Mouse (Mus musculus): Measurements from ENCODE around the gene Cfap69. TPM values are rescaled to one million over a fixed set of nuclear protein-coding genes. Genes with fewer than 3 reads are reported as not detected.

Cfap69 gene
- total and polyA plus RNA-seq, 2 experiments from 2014 or later: 9.0 to 9.3 TPM

GRCm38 (mm10) chr5:5551110-5551509, 112.9 kb downstream of the Cfap69 start:
- no peak overlapping the region for H3K4me2 ChIP-seq (ENCODE audit: low read depth, low read length, poor library complexity, severe bottlenecking)
- DNase-seq (ENCODE audit: low spot score): no peak
- WGBS: 88% methylated on average over 1 of the region's 1 CpGs
- H3K36me3 ChIP-seq (ENCODE audit: insufficient read depth, low read length): peaks cover 12% of the 10 kb centered on the region
- no peaks in the 10 kb centered on the region for H3K27me3 ChIP-seq (ENCODE audit: insufficient read depth, low read length)
- no peaks in the 10 kb centered on the region for H3K9me3 ChIP-seq (ENCODE audit: low read length)
- TF ChIP-seq CTCF (IDR thresholded peaks at IDR 0.05): no peak
- ATAC-seq (ENCODE audit: low FRiP score): no peak
- no peaks in the 10 kb centered on the region for H3K4me1 ChIP-seq (ENCODE audit: insufficient read depth, low read length)
- no peak overlapping the region for H3K9ac ChIP-seq (replicated peaks; ENCODE audit: low read length, poor library complexity, severe bottlenecking)
- H3K27ac ChIP-seq (ENCODE audit: low read depth, low read length): no peak overlapping the region
- H3K4me3 ChIP-seq (ENCODE audit: low read depth, low read length): no peak overlapping the region

GRCm38 (mm10) chr5:5540385-5540784, 123.7 kb downstream of the Cfap69 start:
- ATAC-seq (ENCODE audit: low FRiP score) (no peak), DNase-seq (ENCODE audit: low spot score) (no peak)
- Histone ChIP-seq H3K4me2 (ENCODE audit: low read depth, low read length, poor library complexity, severe bottlenecking) (no peak overlapping the region), H3K27me3 (ENCODE audit: insufficient read depth, low read length) (no peaks in the 10 kb centered on the region), H3K4me3 (ENCODE audit: low read depth, low read length) (no peak overlapping the region), H3K9ac (replicated peaks; ENCODE audit: low read length, poor library complexity, severe bottlenecking) (no peak overlapping the region), H3K27ac (ENCODE audit: low read depth, low read length) (no peak overlapping the region), H3K36me3 (ENCODE audit: insufficient read depth, low read length) (peaks cover 27% of the 10 kb centered on the region; the same call in 1 of the 2 replicates), H3K9me3 (ENCODE audit: low read length) (no peaks in the 10 kb centered on the region), H3K4me1 (ENCODE audit: insufficient read depth, low read length) (no peaks in the 10 kb centered on the region)
- 26% methylated on average over 3 of the region's 3 CpGs for WGBS
- no peak for TF ChIP-seq CTCF (IDR thresholded peaks at IDR 0.05)

GRCm38 (mm10) chr5:5539771-5540170, 124.3 kb downstream of the Cfap69 start:
- H3K4me2 ChIP-seq (ENCODE audit: low read depth, low read length, poor library complexity, severe bottlenecking): no peak overlapping the region
- no peaks in the 10 kb centered on the region for H3K4me1 ChIP-seq (ENCODE audit: insufficient read depth, low read length)
- H3K36me3 ChIP-seq (ENCODE audit: insufficient read depth, low read length): peaks cover 27% of the 10 kb centered on the region; the same call in 1 of the 2 replicates
- 60% methylated on average over 3 of the region's 3 CpGs for WGBS
- DNase-seq (ENCODE audit: low spot score) (no peak), ATAC-seq (ENCODE audit: low FRiP score) (no peak)
- H3K9me3 ChIP-seq (ENCODE audit: low read length): no peaks in the 10 kb centered on the region
- no peak overlapping the region for H3K4me3 ChIP-seq (ENCODE audit: low read depth, low read length)
- no peak overlapping the region for H3K27ac ChIP-seq (ENCODE audit: low read depth, low read length)
- H3K9ac ChIP-seq (replicated peaks; ENCODE audit: low read length, poor library complexity, severe bottlenecking): no peak overlapping the region
- H3K27me3 ChIP-seq (ENCODE audit: insufficient read depth, low read length): no peaks in the 10 kb centered on the region
- TF ChIP-seq CTCF (IDR thresholded peaks at IDR 0.05): no peak

GRCm38 (mm10) chr5:5536131-5536530, 127.9 kb downstream of the Cfap69 start:
- H3K9ac ChIP-seq (replicated peaks; ENCODE audit: low read length, poor library complexity, severe bottlenecking): no peak overlapping the region
- DNase-seq (ENCODE audit: low spot score) (no peak), ATAC-seq (ENCODE audit: low FRiP score) (no peak)
- H3K4me2 ChIP-seq (ENCODE audit: low read depth, low read length, poor library complexity, severe bottlenecking): no peak overlapping the region
- no peak overlapping the region for H3K27ac ChIP-seq (ENCODE audit: low read depth, low read length)
- TF ChIP-seq CTCF (IDR thresholded peaks at IDR 0.05): no peak
- WGBS: 89% methylated on average over 1 of the region's 1 CpGs
- H3K4me1 ChIP-seq (ENCODE audit: insufficient read depth, low read length): no peaks in the 10 kb centered on the region
- H3K27me3 ChIP-seq (ENCODE audit: insufficient read depth, low read length): no peaks in the 10 kb centered on the region
- no peak overlapping the region for H3K4me3 ChIP-seq (ENCODE audit: low read depth, low read length)
- H3K9me3 ChIP-seq (ENCODE audit: low read length): no peaks in the 10 kb centered on the region
- peaks cover 9% of the 10 kb centered on the region; the same call in 1 of the 2 replicates for H3K36me3 ChIP-seq (ENCODE audit: insufficient read depth, low read length)

- TF ChIP-seq CTCF (IDR thresholded peaks at IDR 0.05): no peak
- ATAC-seq (ENCODE audit: low FRiP score) (no peak), DNase-seq (ENCODE audit: low spot score) (no peak)
- Histone ChIP-seq H3K4me2 (ENCODE audit: low read depth, low read length, poor library complexity, severe bottlenecking) (no peak overlapping the region), H3K9me3 (ENCODE audit: low read length) (no peaks in the 10 kb centered on the region), H3K27ac (ENCODE audit: low read depth, low read length) (no peak overlapping the region), H3K4me3 (ENCODE audit: low read depth, low read length) (no peak overlapping the region), H3K9ac (replicated peaks; ENCODE audit: low read length, poor library complexity, severe bottlenecking) (no peak overlapping the region), H3K4me1 (ENCODE audit: insufficient read depth, low read length) (no peaks in the 10 kb centered on the region), H3K36me3 (ENCODE audit: insufficient read depth, low read length) (peaks cover 7% of the 10 kb centered on the region; the same call in 1 of the 2 replicates), H3K27me3 (ENCODE audit: insufficient read depth, low read length) (no peaks in the 10 kb centered on the region)
- whole genome bisulfite sequencing: 97% methylated on average over 3 of the region's 3 CpGs
Measured at GRCm38 (mm10) chr5:5533656-5534420, 130.2 kb downstream of the Cfap69 start.

Other genes starting within 250 kb of the Cfap69 start
- gene Cdk14, start 243.9 kb downstream of the Cfap69 start, total RNA-seq (2014; rRNA removed): 84.4 and 86.4 TPM in 2 replicates
- 45.1 and 45.6 TPM in 2 replicates for gene Cdk14, start 243.9 kb downstream of the Cfap69 start, polyA plus RNA-seq (2015; fragmentation: Nextera tagmentation; extraction: Ambion mirVana)
- gene 1700015F17Rik, start 185.1 kb downstream of the Cfap69 start, total RNA-seq (2014; rRNA removed): 0.42 TPM in 1 of 2 replicates, not detected in the other
- 0.22 and 0.33 TPM in 2 replicates for gene 1700015F17Rik, start 185.1 kb downstream of the Cfap69 start, polyA plus RNA-seq (2015; fragmentation: Nextera tagmentation; extraction: Ambion mirVana)
- gene Cldn12, start 149.3 kb downstream of the Cfap69 start, total RNA-seq (2014; rRNA removed): 16.7 and 21.4 TPM in 2 replicates
- 13.9 and 14.5 TPM in 2 replicates for gene Cldn12, start 149.3 kb downstream of the Cfap69 start, polyA plus RNA-seq (2015; fragmentation: Nextera tagmentation; extraction: Ambion mirVana)
- 15.5 and 21.7 TPM in 2 replicates for gene Gtpbp10, start 104.7 kb downstream of the Cfap69 start, total RNA-seq (2014; rRNA removed)
- 10.5 and 10.6 TPM in 2 replicates for gene Gtpbp10, start 104.7 kb downstream of the Cfap69 start, polyA plus RNA-seq (2015; fragmentation: Nextera tagmentation; extraction: Ambion mirVana)
- gene Gm8773, start 90.4 kb downstream of the Cfap69 start, total RNA-seq (2014; rRNA removed): 8.7 and 11.5 TPM in 2 replicates
- gene Gm8773, start 90.4 kb downstream of the Cfap69 start, polyA plus RNA-seq (2015; fragmentation: Nextera tagmentation; extraction: Ambion mirVana): 11.9 and 12.2 TPM in 2 replicates
- gene Steap2, start 30.3 kb upstream of the Cfap69 start, total RNA-seq (2014; rRNA removed): 11.0 and 14.7 TPM in 2 replicates
- gene Steap2, start 30.3 kb upstream of the Cfap69 start, polyA plus RNA-seq (2015; fragmentation: Nextera tagmentation; extraction: Ambion mirVana): 4.3 and 4.8 TPM in 2 replicates
- 0.71 TPM in 1 of 2 replicates, not detected in the other for gene Steap1, start 85.1 kb upstream of the Cfap69 start, total RNA-seq (2014; rRNA removed)
- 0.63 and 0.65 TPM in 2 replicates for gene Steap1, start 85.1 kb upstream of the Cfap69 start, polyA plus RNA-seq (2015; fragmentation: Nextera tagmentation; extraction: Ambion mirVana)